In genomic region chr2:73772945-73773344, GRCm38 (mm10) we compare ENCODE assay signal across 15 mouse cellular contexts. TPM values are rescaled to one million over a fixed set of nuclear protein-coding genes. Genes with fewer than 3 reads are reported as not detected.
DNase-seq lines count a peak whose midpoint lies in the region; ATAC-seq and TF ChIP-seq lines count a peak whose summit lies in the region.
"Had no signal": no experiment of that assay in that cellular context is flagged by ENCODE, and none has a peak within 500 bp of the region (broad histone marks: within the 10 kb centered on the region; RNA-seq: fewer than 3 reads in every experiment).

No protein-coding gene starts in this region.

- TF ChIP-seq EP300 in ES-Bruce4 (IDR thresholded peaks at IDR 0.05; ENCODE audit: insufficient read depth, low read depth, low read length): no peak

- no peak for ATAC-seq in embryonic facial prominence, embryonic 11.5 days (replicated peaks; ENCODE audit: insufficient number of reproducible peaks, low FRiP score, low TSS enrichment, low read depth)
- no peak for ATAC-seq in hindbrain, embryonic 11.5 days (ENCODE audit: low FRiP score)
- ATAC-seq in midbrain, embryonic 14.5 days (ENCODE audit: low FRiP score, low TSS enrichment): no peak
- ATAC-seq: activated CD4-positive, CD25-positive, alpha-beta regulatory T cell, adult 4 months; inflammation-experienced regulatory T-cells, adult 6 months; liver, postnatal 0 days had no signal

- TF ChIP-seq CTCF in ES-Bruce4 (IDR thresholded peaks at IDR 0.05; ENCODE audit: low read depth, low read length): no peak

- H3K4me1 ChIP-seq in ES-Bruce4 (ENCODE audit: control insufficient read depth, insufficient read depth, low read length): peaks cover 7% of the 10 kb centered on the region
- no peaks in the 10 kb centered on the region for H3K4me1 ChIP-seq in embryonic facial prominence, embryonic 11.5 days (ENCODE audit: control insufficient read depth, insufficient read depth, low read length)
- H3K4me1 ChIP-seq in hindbrain, embryonic 11.5 days (replicated peaks; ENCODE audit: control insufficient read depth, insufficient read depth, low read length): no peaks in the 10 kb centered on the region
- H3K4me1 ChIP-seq in midbrain, embryonic 14.5 days (ENCODE audit: control insufficient read depth, insufficient read depth, low read length): peaks cover 13% of the 10 kb centered on the region

- peak overlapping the region; percentile 94 for H3K27ac ChIP-seq in ES-Bruce4 (ENCODE audit: insufficient read depth, low read length)
- no peak overlapping the region for H3K27ac ChIP-seq in embryonic facial prominence, embryonic 11.5 days (replicated peaks; ENCODE audit: low read depth, low read length)
- no peak overlapping the region for H3K27ac ChIP-seq in hindbrain, embryonic 11.5 days (ENCODE audit: low read depth, low read length)
- no peak overlapping the region for H3K27ac ChIP-seq in midbrain, embryonic 14.5 days (replicated peaks; ENCODE audit: low read depth, low read length)
- H3K27ac ChIP-seq: layer of hippocampus, adult 2 months had no signal

- 19% methylated on average over 1 of the region's 1 CpGs for WGBS in embryonic facial prominence, embryonic 11.5 days
- WGBS in hindbrain, embryonic 11.5 days: 23% methylated on average over 1 of the region's 1 CpGs
- 19% methylated on average over 1 of the region's 1 CpGs for WGBS in midbrain, embryonic 14.5 days

- no peak overlapping the region for H3K4me3 ChIP-seq in ES-Bruce4 (ENCODE audit: low read depth, low read length)
- 0 out of 2 replicates have a peak overlapping the region, but pooled peaks have one; percentile 5 for H3K4me3 ChIP-seq in embryonic facial prominence, embryonic 11.5 days (ENCODE audit: low read depth, low read length)
- peak overlapping the region; percentile 83; the same call in 1 of the 2 replicates for H3K4me3 ChIP-seq in hindbrain, embryonic 11.5 days (ENCODE audit: low read depth, low read length)
- H3K4me3 ChIP-seq in midbrain, embryonic 14.5 days (replicated peaks; ENCODE audit: low read depth, low read length): peak overlapping the region; percentile 73
- H3K4me3 ChIP-seq: erythroblast, embryonic 14.5 days; layer of hippocampus, adult 2 months had no signal

- no peak for DNase-seq in embryonic facial prominence, embryonic 11.5 days (ENCODE audit: low spot score)
- DNase-seq in hindbrain, embryonic 11.5 days (ENCODE audit: low spot score): no peak
- no peak for DNase-seq in midbrain, embryonic 14.5 days
- DNase-seq in ovary, postnatal 10 days (ENCODE audit: low spot score): no peak
- no peak for DNase-seq in c-Kit-positive CD71-positive TER-119-positive erythroid progenitor cells, embryonic 14.5 days (ENCODE audit: low spot score)
- no peak for DNase-seq in cerebellum, adult 8-10 months
- DNase-seq: cerebellum, postnatal 36 days; gastrocnemius, postnatal 36 days; liver, postnatal 0 days; thymus, postnatal 14 days had no signal

- H3K27me3 ChIP-seq in ES-Bruce4 (ENCODE audit: control insufficient read depth, insufficient read depth, low read length, poor library complexity, severe bottlenecking): no peaks in the 10 kb centered on the region
- H3K27me3 ChIP-seq in embryonic facial prominence, embryonic 11.5 days (ENCODE audit: control insufficient read depth, insufficient read depth, low read length): no peaks in the 10 kb centered on the region
- no peaks in the 10 kb centered on the region for H3K27me3 ChIP-seq in hindbrain, embryonic 11.5 days (ENCODE audit: control insufficient read depth, insufficient read depth, low read length)
- no peaks in the 10 kb centered on the region for H3K27me3 ChIP-seq in midbrain, embryonic 14.5 days (ENCODE audit: control insufficient read depth, insufficient read depth, low read length)

- 0 out of 2 replicates have a peak overlapping the region, but pooled peaks have one; percentile 21 for H3K4me2 ChIP-seq in embryonic facial prominence, embryonic 11.5 days (ENCODE audit: low read depth, low read length)
- peak overlapping the region; percentile 35 for H3K4me2 ChIP-seq in hindbrain, embryonic 11.5 days (replicated peaks; ENCODE audit: low read depth, low read length)
- peak overlapping the region; percentile 50 for H3K4me2 ChIP-seq in midbrain, embryonic 14.5 days (ENCODE audit: low read length)

- no peak overlapping the region for H3K9ac ChIP-seq in ES-Bruce4 (ENCODE audit: low read depth, poor library complexity, severe bottlenecking)
- no peak overlapping the region for H3K9ac ChIP-seq in embryonic facial prominence, embryonic 11.5 days (replicated peaks; ENCODE audit: low read length)
- no peak overlapping the region for H3K9ac ChIP-seq in hindbrain, embryonic 11.5 days (ENCODE audit: low read depth, low read length)
- peak overlapping the region; percentile 21; the same call in 1 of the 2 replicates for H3K9ac ChIP-seq in midbrain, embryonic 14.5 days (replicated peaks; ENCODE audit: low read length)
- H3K9ac ChIP-seq: liver, postnatal 0 days had no signal

- no peaks in the 10 kb centered on the region for H3K36me3 ChIP-seq in ES-Bruce4 (ENCODE audit: control insufficient read depth, insufficient read depth, low read length, poor library complexity, severe bottlenecking)
- H3K36me3 ChIP-seq in embryonic facial prominence, embryonic 11.5 days (replicated peaks; ENCODE audit: control insufficient read depth, insufficient read depth, low read depth, low read length): no peaks in the 10 kb centered on the region
- H3K36me3 ChIP-seq in hindbrain, embryonic 11.5 days (ENCODE audit: control insufficient read depth, insufficient read depth, low read length): no peaks in the 10 kb centered on the region
- H3K36me3 ChIP-seq in midbrain, embryonic 14.5 days (ENCODE audit: control insufficient read depth, insufficient read depth, low read length): no peaks in the 10 kb centered on the region

- TF ChIP-seq POLR2A in ES-Bruce4 (IDR thresholded peaks at IDR 0.05; ENCODE audit: insufficient read depth, low read length): no peak

- H3K9me3 ChIP-seq in ES-Bruce4 (replicated peaks; ENCODE audit: control insufficient read depth, insufficient read depth, low read length, poor library complexity, severe bottlenecking): no peaks in the 10 kb centered on the region
- H3K9me3 ChIP-seq in embryonic facial prominence, embryonic 11.5 days (replicated peaks; ENCODE audit: control insufficient read depth, low read length): no peaks in the 10 kb centered on the region
- no peaks in the 10 kb centered on the region for H3K9me3 ChIP-seq in hindbrain, embryonic 11.5 days (ENCODE audit: control insufficient read depth, low read length)
- no peaks in the 10 kb centered on the region for H3K9me3 ChIP-seq in midbrain, embryonic 14.5 days (ENCODE audit: control insufficient read depth, low read length)

RNA-seq across cellular contexts. Expression of gene Chn1, which starts 2.2 kb away (rescaled TPM):
- polyA plus RNA-seq in ES-Bruce4 (2011; ENCODE audit: insufficient read depth, insufficient read length, low read depth, missing spikeins): 20.2 and 25.8 TPM in 2 replicates
- polyA plus RNA-seq in embryonic facial prominence, embryonic 11.5 days (2014; fragmentation: Nextera tagmentation; extraction: Ambion mirVana): 50.4 and 61.1 TPM in 2 replicates
- 87.5 and 90.3 TPM in 2 replicates for polyA plus RNA-seq in hindbrain, embryonic 11.5 days (2014; fragmentation: Nextera tagmentation; extraction: Ambion mirVana)
- polyA plus RNA-seq in midbrain, embryonic 14.5 days (2014; fragmentation: Nextera tagmentation; extraction: Ambion mirVana): 105 and 129 TPM in 2 replicates
- polyA plus RNA-seq: activated CD4-positive, CD25-positive, alpha-beta regulatory T cell, adult 4 months had no signal
